Mouse (Mus musculus) stomach, postnatal 0 days (tissue): ENCODE measurements around the gene Atg4a-ps. TPM values are rescaled to one million over a fixed set of nuclear protein-coding genes. Genes with fewer than 3 reads are reported as not detected.

Experiments
- ATAC-seq: fragments of 200-750 bp; cut with Nextera tagmentation; 2 replicates; pipeline ENCODE4 v1.8.0; 2017; ENCODE audit not compliant: low FRiP score, low TSS enrichment
- DNase-seq: peaks from one replicate; pipeline ENCODE4 v3.0.0-alpha.2; 2016; ENCODE audit warnings: low spot score
- H3K27ac ChIP-seq: fragments of 300-500 bp; sonication (generic); replicated peaks from 2 replicates; pipeline ENCODE4 v1.5.1; 2014; ENCODE audit warnings: mild to moderate bottlenecking, control low read depth
- H3K27me3 ChIP-seq: fragments of 300-500 bp; sonication (generic); 2 replicates; pipeline ENCODE4 v1.6.1; 2014; ENCODE audit warnings: low read length; ENCODE audit not compliant: control insufficient read depth, insufficient read depth
- H3K36me3 ChIP-seq: fragments of 300-500 bp; sonication (generic); 2 replicates; pipeline ENCODE4 v1.6.1; 2014; ENCODE audit warnings: low read length, mixed read lengths; ENCODE audit not compliant: control insufficient read depth, insufficient read depth
- H3K4me1 ChIP-seq: fragments of 300-500 bp; sonication (generic); replicated peaks from 2 replicates; pipeline ENCODE4 v1.6.1; 2014; ENCODE audit warnings: antibody characterized with exemption; ENCODE audit not compliant: control insufficient read depth, insufficient read depth
- H3K4me2 ChIP-seq: fragments of 300-500 bp; sonication (generic); replicated peaks from 2 replicates; pipeline ENCODE4 v1.6.1; 2014; ENCODE audit warnings: low read depth, mild to moderate bottlenecking, control low read depth, moderate library complexity
- H3K4me3 ChIP-seq: fragments of 300-500 bp; sonication (generic); 2 replicates; pipeline ENCODE4 v1.5.1; 2014; ENCODE audit warnings: low read depth, low read length, control low read depth
- H3K9ac ChIP-seq: fragments of 300-500 bp; sonication (generic); 2 replicates; pipeline ENCODE4 v1.6.1; 2014; ENCODE audit warnings: mild to moderate bottlenecking, low read length, control low read depth, mixed read lengths
- H3K9me3 ChIP-seq: fragments of 300-500 bp; sonication (generic); 2 replicates; pipeline ENCODE4 v1.6.1; 2016; ENCODE audit warnings: low read length; ENCODE audit not compliant: control insufficient read depth
- CTCF ChIP-seq: IDR thresholded peaks from 2 replicates; pipeline ENCODE4 v1.5.1; 2016; ENCODE audit warnings: antibody characterized with exemption, low read depth, mild to moderate bottlenecking, moderate library complexity
- EP300 ChIP-seq: optimal IDR thresholded peaks from 2 replicates; pipeline ENCODE3; 2016; ENCODE audit warnings: antibody characterized with exemption
- WGBS: fragments of 180-500 bp; shearing (Covaris S2); extraction: QIAGEN DNeasy Blood & Tissue Kit; methylation state at CpG from one replicate; pipeline ENCODE4 v1.1.7; 2014; 5-methylcytosine and 5-hydroxymethylcytosine counted together
- polyA plus RNA-seq: library from polyadenylated mRNA; unstranded; fragments of >200 nt; fragmentation: Nextera tagmentation; extraction: Ambion mirVana; gene quantifications from 2 replicates; pipeline ENCODE4 v1.2.1, GENCODE M21; 2015

The Atg4a-ps gene
- polyA plus RNA-seq, 1 experiment from 2014 or later = 0.21 TPM

GRCm38 (mm10) chr3:103626481-103626880 lies 19.4 kb downstream of the Atg4a-ps start:
- Histone ChIP-seq H3K27ac (no peak overlapping the region), H3K4me1 (no peaks in the 10 kb centered on the region), H3K9me3 (no peaks in the 10 kb centered on the region), H3K27me3 (no peaks in the 10 kb centered on the region), H3K4me3 (no peak overlapping the region), H3K9ac (no peak overlapping the region), H3K4me2 (no peak overlapping the region), H3K36me3 (no peaks in the 10 kb centered on the region)
- DNase-seq (no peak), ATAC-seq (no peak)
- no peak for TF ChIP-seq EP300
- TF ChIP-seq CTCF = peak; percentile 22; the same call in 1 of the 2 replicates
- WGBS = 94% methylated on average over 4 of the region's 4 CpGs

- no peak for DNase-seq
- Histone ChIP-seq H3K4me3 (no peak overlapping the region), H3K4me2 (no peak overlapping the region), H3K9ac (no peak overlapping the region), H3K27me3 (no peaks in the 10 kb centered on the region), H3K9me3 (no peaks in the 10 kb centered on the region), H3K27ac (no peak overlapping the region), H3K4me1 (no peaks in the 10 kb centered on the region), H3K36me3 (no peaks in the 10 kb centered on the region)
- no peak for ATAC-seq
- TF ChIP-seq EP300 (no peak), CTCF (no peak)
- 85% methylated on average over 13 of the region's 13 CpGs for WGBS
Measured at GRCm38 (mm10) chr3:103625169-103625568, 20.7 kb downstream of the Atg4a-ps start.

- no peaks in the 10 kb centered on the region for H3K4me1 ChIP-seq
- H3K36me3 ChIP-seq = no peaks in the 10 kb centered on the region
- ATAC-seq (no peak), DNase-seq (no peak)
- no peak overlapping the region for H3K4me2 ChIP-seq
- no peaks in the 10 kb centered on the region for H3K27me3 ChIP-seq
- WGBS = 35% methylated on average over 5 of the region's 5 CpGs
- H3K9ac ChIP-seq = no peak overlapping the region
- TF ChIP-seq CTCF (no peak), EP300 (no peak)
- no peaks in the 10 kb centered on the region for H3K9me3 ChIP-seq
- H3K27ac ChIP-seq = no peak overlapping the region
- no peak overlapping the region for H3K4me3 ChIP-seq
Measured at GRCm38 (mm10) chr3:103624591-103625051, 21.2 kb downstream of the Atg4a-ps start.

- H3K9ac ChIP-seq = no peak overlapping the region
- no peaks in the 10 kb centered on the region for H3K4me1 ChIP-seq
- H3K27me3 ChIP-seq = no peaks in the 10 kb centered on the region
- TF ChIP-seq CTCF (no peak), EP300 (no peak)
- no peak overlapping the region for H3K4me2 ChIP-seq
- no peak for ATAC-seq
- no peak for DNase-seq
- H3K4me3 ChIP-seq = no peak overlapping the region
- 85% methylated on average over 10 of the region's 10 CpGs for WGBS
- no peaks in the 10 kb centered on the region for H3K36me3 ChIP-seq
- no peaks in the 10 kb centered on the region for H3K9me3 ChIP-seq
- no peak overlapping the region for H3K27ac ChIP-seq
Measured at GRCm38 (mm10) chr3:103623893-103624470, 21.9 kb downstream of the Atg4a-ps start.

GRCm38 (mm10) chr3:103620101-103620500 lies 25.8 kb downstream of the Atg4a-ps start:
- no peak overlapping the region for H3K4me3 ChIP-seq
- DNase-seq = no peak

GRCm38 (mm10) chr3:103616981-103617380 lies 28.9 kb downstream of the Atg4a-ps start:
- Histone ChIP-seq H3K9ac (no peak overlapping the region), H3K4me2 (no peak overlapping the region), H3K27me3 (no peaks in the 10 kb centered on the region), H3K36me3 (no peaks in the 10 kb centered on the region), H3K27ac (no peak overlapping the region), H3K9me3 (no peaks in the 10 kb centered on the region), H3K4me3 (no peak overlapping the region), H3K4me1 (no peaks in the 10 kb centered on the region)
- ATAC-seq (no peak), DNase-seq (no peak)
- WGBS = 27% methylated on average over 6 of the region's 6 CpGs
- peak; percentile 40 for TF ChIP-seq CTCF
- TF ChIP-seq EP300 = no peak

More at GRCm38 (mm10) chr3:103620101-103620500, 25.8 kb downstream of the Atg4a-ps start:
- no peak overlapping the region for H3K4me2 ChIP-seq
- H3K9me3 ChIP-seq = no peaks in the 10 kb centered on the region
- no peak overlapping the region for H3K9ac ChIP-seq
- WGBS = 65% methylated on average over 11 of the region's 11 CpGs
- no peak overlapping the region for H3K27ac ChIP-seq
- no peaks in the 10 kb centered on the region for H3K36me3 ChIP-seq
- no peaks in the 10 kb centered on the region for H3K27me3 ChIP-seq
- TF ChIP-seq EP300 (no peak), CTCF (no peak)
- ATAC-seq = no peak
- H3K4me1 ChIP-seq = no peaks in the 10 kb centered on the region
